Mouse (Mus musculus): ENCODE results near the gene Sirt4.

Sirt4 gene

GRCm38 (mm10) chr5:115491771-115492322, 7.3 kb upstream of the Sirt4 start:
- peak; percentile 90 for DNase-seq (ENCODE audit: low read depth, low spot score)

- no peak for DNase-seq (ENCODE audit: low read depth, low spot score)
Measured at GRCm38 (mm10) chr5:115491076-115491475, 6.6 kb upstream of the Sirt4 start.

GRCm38 (mm10) chr5:115490638-115491000, 6.1 kb upstream of the Sirt4 start:
- DNase-seq (ENCODE audit: low read depth, low spot score): no peak

GRCm38 (mm10) chr5:115489699-115490637, 5.4 kb upstream of the Sirt4 start:
- DNase-seq (ENCODE audit: low read depth, low spot score): peak; percentile 97

GRCm38 (mm10) chr5:115488841-115489698, 4.5 kb upstream of the Sirt4 start:
- peak; percentile 78 for DNase-seq (ENCODE audit: low read depth, low spot score)

- no peak for DNase-seq (ENCODE audit: low read depth, low spot score)
Measured at GRCm38 (mm10) chr5:115487942-115488580, 3.5 kb upstream of the Sirt4 start.

GRCm38 (mm10) chr5:115487353-115487752, 2.8 kb upstream of the Sirt4 start:
- DNase-seq (ENCODE audit: low read depth, low spot score): no peak

GRCm38 (mm10) chr5:115486726-115487125, 2.2 kb upstream of the Sirt4 start:
- no peak for DNase-seq (ENCODE audit: low read depth, low spot score)

- no peak for DNase-seq (ENCODE audit: low read depth, low spot score)
Measured at GRCm38 (mm10) chr5:115485489-115486205, 1.1 kb upstream of the Sirt4 start.

- no peak for DNase-seq (ENCODE audit: low read depth, low spot score)
Measured at GRCm38 (mm10) chr5:115484996-115485395, 471 bp upstream of the Sirt4 start.

GRCm38 (mm10) chr5:115483385-115483784, 1.1 kb downstream of the Sirt4 start:
- no peak for DNase-seq (ENCODE audit: low read depth, low spot score)

GRCm38 (mm10) chr5:115482390-115483265, 1.9 kb downstream of the Sirt4 start:
- DNase-seq (ENCODE audit: low read depth, low spot score): no peak

- no peak for DNase-seq (ENCODE audit: low read depth, low spot score)
Measured at GRCm38 (mm10) chr5:115480101-115480500, 4.4 kb downstream of the Sirt4 start.

- DNase-seq (ENCODE audit: low read depth, low spot score): no peak
Measured at GRCm38 (mm10) chr5:115479561-115479960, 5.0 kb downstream of the Sirt4 start.

GRCm38 (mm10) chr5:115476107-115476727, 8.3 kb downstream of the Sirt4 start:
- no peak for DNase-seq (ENCODE audit: low read depth, low spot score)

GRCm38 (mm10) chr5:115475337-115476106, 9.0 kb downstream of the Sirt4 start:
- peak; percentile 66 for DNase-seq (ENCODE audit: low read depth, low spot score)

GRCm38 (mm10) chr5:115474174-115474828, 10.2 kb downstream of the Sirt4 start:
- no peak for DNase-seq (ENCODE audit: low read depth, low spot score)

- no peak for DNase-seq (ENCODE audit: low read depth, low spot score)
Measured at GRCm38 (mm10) chr5:115473191-115473590, 11.3 kb downstream of the Sirt4 start.
